Mouse (Mus musculus) heart, embryonic 15.5 days (tissue): ENCODE results near the gene Atxn2. TPM values are rescaled to one million over a fixed set of nuclear protein-coding genes. Genes with fewer than 3 reads are reported as not detected.
"Not testable (repeated sequence)": the region's sequence is repeated elsewhere in the genome, so short reads cannot be mapped to it uniquely, and the experiment has no call there.

Experiments
- ATAC-seq: fragments of 200-750 bp; cut with Nextera tagmentation; replicated peaks from 2 replicates; pipeline ENCODE4 v1.8.0; 2017; ENCODE audit warnings: low read depth, moderate TSS enrichment; ENCODE audit not compliant: insufficient number of reproducible peaks, insufficient read depth, low FRiP score
- H3K27ac ChIP-seq: fragments of 300-500 bp; sonication (generic); 2 replicates; pipeline ENCODE4 v1.5.1; 2015; ENCODE audit warnings: mild to moderate bottlenecking, inconsistent platforms
- H3K27me3 ChIP-seq: fragments of 300-500 bp; sonication (generic); 2 replicates; pipeline ENCODE4 v1.6.1; 2015; ENCODE audit warnings: inconsistent platforms
- H3K36me3 ChIP-seq: fragments of 300-500 bp; sonication (generic); 2 replicates; pipeline ENCODE4 v1.6.1; 2015; ENCODE audit warnings: mild to moderate bottlenecking, inconsistent platforms
- H3K4me1 ChIP-seq: fragments of 300-500 bp; sonication (generic); replicated peaks from 2 replicates; pipeline ENCODE4 v1.6.1; 2015; ENCODE audit warnings: inconsistent platforms
- H3K4me2 ChIP-seq: fragments of 300-500 bp; sonication (generic); 2 replicates; pipeline ENCODE4 v1.6.1; 2015; ENCODE audit warnings: inconsistent platforms, mild to moderate bottlenecking, moderate library complexity
- H3K4me3 ChIP-seq: fragments of 300-500 bp; sonication (generic); 2 replicates; pipeline ENCODE4 v1.5.1; 2015; ENCODE audit warnings: mild to moderate bottlenecking, inconsistent platforms
- H3K9ac ChIP-seq: fragments of 300-500 bp; sonication (generic); 2 replicates; pipeline ENCODE4 v1.6.1; 2015; ENCODE audit warnings: mild to moderate bottlenecking, inconsistent platforms
- H3K9me3 ChIP-seq: fragments of 300-500 bp; sonication (generic); replicated peaks from 2 replicates; pipeline ENCODE4 v1.6.1; 2016; ENCODE audit warnings: inconsistent platforms
- WGBS: fragments of 180-500 bp; shearing (Covaris S2); methylation state at CpG from one replicate; pipeline ENCODE4 v1.1.7; 2015; ENCODE audit warnings: mixed read lengths; 5-methylcytosine and 5-hydroxymethylcytosine counted together
- polyA plus RNA-seq: library from polyadenylated mRNA; unstranded; fragments of >200 nt; fragmentation: Nextera tagmentation; extraction: Ambion mirVana; gene quantifications from 2 replicates; pipeline ENCODE4 v1.2.1, GENCODE M21; 2015

Gene Atxn2
- polyA plus RNA-seq, 1 experiment from 2014 or later = 63.7 TPM

GRCm38 (mm10) chr5:121738162-121738561, 27.0 kb downstream of the Atxn2 start:
- not testable (repeated sequence) for H3K4me1 ChIP-seq, H3K36me3 ChIP-seq, H3K4me2 ChIP-seq, ATAC-seq, H3K9me3 ChIP-seq, H3K9ac ChIP-seq, H3K27me3 ChIP-seq, H3K27ac ChIP-seq, H3K4me3 ChIP-seq
- 80% methylated on average over 2 of the region's 2 CpGs for WGBS

- Histone ChIP-seq H3K4me3 (no peak overlapping the region), H3K9ac (no peak overlapping the region), H3K4me2 (no peak overlapping the region), H3K9me3 (no peaks in the 10 kb centered on the region), H3K4me1 (peaks cover 3% of the 10 kb centered on the region; the same call in 1 of the 2 replicates), H3K27me3 (no peaks in the 10 kb centered on the region), H3K27ac (no peak overlapping the region), H3K36me3 (peaks cover 6% of the 10 kb centered on the region)
- WGBS = 82% methylated on average over 7 of the region's 7 CpGs
- no peak for ATAC-seq
These were observed 27.5 kb downstream of the Atxn2 start for GRCm38 (mm10) chr5:121738576-121739191.

- no peak overlapping the region for H3K4me3 ChIP-seq
- no peak for ATAC-seq
- H3K9ac ChIP-seq = no peak overlapping the region
- peaks cover 3% of the 10 kb centered on the region; the same call in 1 of the 2 replicates for H3K4me1 ChIP-seq
- H3K27me3 ChIP-seq = no peaks in the 10 kb centered on the region
- WGBS = 91% methylated on average over 1 of the region's 1 CpGs
- H3K4me2 ChIP-seq = no peak overlapping the region
- no peaks in the 10 kb centered on the region for H3K9me3 ChIP-seq
- no peaks in the 10 kb centered on the region; the same call in 1 of the 2 replicates for H3K36me3 ChIP-seq
- no peak overlapping the region for H3K27ac ChIP-seq
These were observed 29.4 kb downstream of the Atxn2 start for GRCm38 (mm10) chr5:121740516-121740915.

- no peaks in the 10 kb centered on the region for H3K9me3 ChIP-seq
- H3K4me2 ChIP-seq = no peak overlapping the region
- H3K9ac ChIP-seq = no peak overlapping the region
- ATAC-seq = no peak
- H3K27ac ChIP-seq = no peak overlapping the region
- H3K4me3 ChIP-seq = no peak overlapping the region
- H3K4me1 ChIP-seq = peaks cover 3% of the 10 kb centered on the region; the same call in 1 of the 2 replicates
- WGBS = 84% methylated on average over 2 of the region's 2 CpGs
- no peaks in the 10 kb centered on the region for H3K27me3 ChIP-seq
- no peaks in the 10 kb centered on the region; the same call in none of the 2 replicates for H3K36me3 ChIP-seq
These were observed 31.8 kb downstream of the Atxn2 start for GRCm38 (mm10) chr5:121742915-121743314.

GRCm38 (mm10) chr5:121747884-121748594, 36.9 kb downstream of the Atxn2 start:
- H3K4me1 ChIP-seq, H3K9ac ChIP-seq, H3K27me3 ChIP-seq, ATAC-seq, H3K4me3 ChIP-seq, H3K9me3 ChIP-seq, H3K27ac ChIP-seq, H3K4me2 ChIP-seq: not testable (repeated sequence)
- 84% methylated on average over 4 of the region's 4 CpGs for WGBS
- peaks cover 16% of the 10 kb centered on the region; the same call in 1 of the 2 replicates for H3K36me3 ChIP-seq

- WGBS = 94% methylated on average over 2 of the region's 2 CpGs
- Histone ChIP-seq H3K36me3 (peaks cover 22% of the 10 kb centered on the region; the same call in 1 of the 2 replicates), H3K4me3 (no peak overlapping the region), H3K4me2 (no peak overlapping the region), H3K27ac (no peak overlapping the region), H3K9ac (no peak overlapping the region), H3K27me3 (no peaks in the 10 kb centered on the region), H3K4me1 (no peaks in the 10 kb centered on the region), H3K9me3 (no peaks in the 10 kb centered on the region)
- ATAC-seq = no peak
These were observed 38.5 kb downstream of the Atxn2 start for GRCm38 (mm10) chr5:121749633-121750032.

GRCm38 (mm10) chr5:121757900-121758299, 46.8 kb downstream of the Atxn2 start:
- peaks cover 39% of the 10 kb centered on the region for H3K36me3 ChIP-seq
- no peak overlapping the region for H3K4me3 ChIP-seq
- H3K27me3 ChIP-seq = no peaks in the 10 kb centered on the region
- no peak for ATAC-seq
- H3K9ac ChIP-seq = no peak overlapping the region
- no peak overlapping the region for H3K27ac ChIP-seq
- WGBS = 69% methylated on average over 2 of the region's 2 CpGs
- no peaks in the 10 kb centered on the region for H3K9me3 ChIP-seq
- no peak overlapping the region for H3K4me2 ChIP-seq
- no peaks in the 10 kb centered on the region for H3K4me1 ChIP-seq

- H3K27me3 ChIP-seq = no peaks in the 10 kb centered on the region
- no peaks in the 10 kb centered on the region for H3K9me3 ChIP-seq
- no peak for ATAC-seq
- H3K27ac ChIP-seq = no peak overlapping the region
- WGBS = 84% methylated on average over 4 of the region's 4 CpGs
- H3K4me1 ChIP-seq = no peaks in the 10 kb centered on the region
- H3K4me2 ChIP-seq = no peak overlapping the region
- no peak overlapping the region for H3K4me3 ChIP-seq
- H3K36me3 ChIP-seq = peaks cover 35% of the 10 kb centered on the region
- no peak overlapping the region for H3K9ac ChIP-seq
These were observed 47.2 kb downstream of the Atxn2 start for GRCm38 (mm10) chr5:121758341-121758740.

GRCm38 (mm10) chr5:121759921-121760320, 48.8 kb downstream of the Atxn2 start:
- H3K4me2 ChIP-seq = no peak overlapping the region
- 0 out of 2 replicates have a peak, but pooled peaks cover 4% of the 10 kb centered on the region for H3K4me1 ChIP-seq
- H3K27ac ChIP-seq = no peak overlapping the region
- WGBS = 77% methylated on average over 4 of the region's 4 CpGs
- no peak overlapping the region for H3K9ac ChIP-seq
- H3K9me3 ChIP-seq = no peaks in the 10 kb centered on the region
- ATAC-seq = no peak
- H3K36me3 ChIP-seq = peaks cover 35% of the 10 kb centered on the region
- no peak overlapping the region for H3K4me3 ChIP-seq
- H3K27me3 ChIP-seq = no peaks in the 10 kb centered on the region

- no peaks in the 10 kb centered on the region for H3K27me3 ChIP-seq
- no peak overlapping the region for H3K9ac ChIP-seq
- H3K4me2 ChIP-seq = no peak overlapping the region
- peaks cover 41% of the 10 kb centered on the region for H3K36me3 ChIP-seq
- peaks cover 4% of the 10 kb centered on the region; the same call in 1 of the 2 replicates for H3K4me1 ChIP-seq
- H3K9me3 ChIP-seq = no peaks in the 10 kb centered on the region
- no peak overlapping the region for H3K4me3 ChIP-seq
- no peak for ATAC-seq
- H3K27ac ChIP-seq = no peak overlapping the region
- WGBS = 81% methylated on average over 7 of the region's 7 CpGs
These were observed 50.3 kb downstream of the Atxn2 start for GRCm38 (mm10) chr5:121761459-121761858.

- H3K4me3 ChIP-seq = no peak overlapping the region
- H3K9me3 ChIP-seq = no peaks in the 10 kb centered on the region
- H3K36me3 ChIP-seq = peaks cover 33% of the 10 kb centered on the region; the same call in 1 of the 2 replicates
- H3K4me2 ChIP-seq = no peak overlapping the region
- no peak overlapping the region for H3K9ac ChIP-seq
- H3K27ac ChIP-seq = no peak overlapping the region
- no peaks in the 10 kb centered on the region for H3K27me3 ChIP-seq
- 86% methylated on average over 6 of the region's 6 CpGs for WGBS
- ATAC-seq = no peak
- peaks cover 4% of the 10 kb centered on the region; the same call in 1 of the 2 replicates for H3K4me1 ChIP-seq
These were observed 51.8 kb downstream of the Atxn2 start for GRCm38 (mm10) chr5:121762949-121763348.
